Mouse (Mus musculus) liver, adult 2 months (tissue): ENCODE data around the gene Cacng6. TPM values are rescaled to one million over a fixed set of nuclear protein-coding genes. Genes with fewer than 3 reads are reported as not detected.

Experiments used
- DNase-seq: peaks from one replicate; pipeline ENCODE4 v3.0.0-alpha.2; 2011; ENCODE audit warnings: low read depth, low spot score; ENCODE audit errors: extremely low read depth
- H3K27ac ChIP-seq: fragments of 200-500 bp; replicated peaks from 2 replicates; pipeline ENCODE4 v1.5.1; 2012; ENCODE audit warnings: low read depth, mild to moderate bottlenecking, control low read depth, inconsistent platforms, low read length; ENCODE audit not compliant: insufficient read depth
- H3K27me3 ChIP-seq: fragments of 200-500 bp; 2 replicates; pipeline ENCODE4 v1.6.1; 2012; ENCODE audit warnings: mild to moderate bottlenecking, moderate library complexity, low read length, inconsistent platforms; ENCODE audit not compliant: control insufficient read depth, insufficient read depth
- H3K36me3 ChIP-seq: fragments of 200-500 bp; 2 replicates; pipeline ENCODE4 v1.6.1; 2012; ENCODE audit warnings: low read length, inconsistent platforms; ENCODE audit not compliant: control insufficient read depth, insufficient read depth
- H3K4me1 ChIP-seq: fragments of 200-500 bp; 2 replicates; pipeline ENCODE4 v1.6.1; 2011; ENCODE audit warnings: low read length; ENCODE audit not compliant: control insufficient read depth, insufficient read depth
- H3K4me3 ChIP-seq: fragments of 200-500 bp; 2 replicates; pipeline ENCODE4 v1.5.1; 2011; ENCODE audit warnings: low read depth, mild to moderate bottlenecking, control low read depth, low read length, moderate library complexity; ENCODE audit not compliant: insufficient read depth
- H3K79me2 ChIP-seq: fragments of 200-500 bp; 2 replicates; pipeline ENCODE4 v1.6.1; 2012; ENCODE audit warnings: inconsistent platforms, mild to moderate bottlenecking, low read length, moderate library complexity; ENCODE audit not compliant: control insufficient read depth, insufficient read depth
- H3K9ac ChIP-seq: fragments of 200-500 bp; 2 replicates; pipeline ENCODE4 v1.6.1; 2012; ENCODE audit warnings: low read depth, mild to moderate bottlenecking, control low read depth, inconsistent platforms, low read length
- CTCF ChIP-seq: fragments of 200-500 bp; IDR thresholded peaks from 2 replicates; pipeline ENCODE4 v1.5.1; 2011; ENCODE audit warnings: low read depth, low read length, control low read depth
- POLR2A ChIP-seq: fragments of 200-500 bp; IDR thresholded peaks from 2 replicates; pipeline ENCODE4 v1.6.1; 2011; ENCODE audit warnings: low read length, control low read depth; ENCODE audit not compliant: insufficient read depth; ENCODE audit errors: extremely low read depth
- WGBS: fragments of 180-500 bp; shearing (Covaris S2); methylation state at CpG from one replicate; pipeline ENCODE4 v1.1.7; 2018; 5-methylcytosine and 5-hydroxymethylcytosine counted together
- polyA plus RNA-seq: library from polyadenylated mRNA; depleted of rRNA; stranded (reverse); fragments of >200 nt; gene quantifications from 2 replicates; pipeline ENCODE4 v1.2.3, GENCODE M21; 2012; rRNA removed
- total RNA-seq: library from RNA; depleted of rRNA; stranded (reverse); fragments of >200 nt; gene quantifications from 2 replicates; pipeline ENCODE4 v1.2.3, GENCODE M21; 2014; rRNA removed

The Cacng6 gene
- total RNA-seq (0.18 TPM in 1 of 2 replicates, not detected in the other), polyA plus RNA-seq (not detected in 2 replicates)

DNA sequence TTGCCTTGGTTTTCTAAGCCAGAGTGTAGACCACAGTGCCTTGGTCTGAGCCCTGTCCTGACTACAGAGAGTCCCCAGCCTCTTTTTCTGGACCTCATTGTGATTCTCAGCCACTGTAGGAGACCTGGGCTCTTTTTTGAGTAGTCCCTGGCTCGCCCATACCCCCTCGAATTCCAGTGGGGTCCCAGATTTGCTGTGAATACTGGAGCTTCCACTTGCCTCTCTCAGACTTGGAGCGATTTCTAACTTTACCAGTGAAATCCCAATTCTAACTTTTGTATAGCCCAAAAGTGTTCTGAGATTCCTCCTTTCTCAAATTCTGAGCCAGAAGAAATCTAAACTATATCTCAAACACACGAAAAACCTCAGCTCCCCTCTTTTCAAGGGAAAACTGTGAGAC, at the start of gene Cacng6:
TSS of gene Cacng6 (plus strand) at position 301 of the 400 bp plus-strand sequence.
- TF ChIP-seq CTCF = no peak
- no peak for TF ChIP-seq POLR2A
- Histone ChIP-seq H3K4me1 (no peaks in the 10 kb centered on the region; the same call in 1 of the 2 replicates), H3K79me2 (no peaks in the 10 kb centered on the region), H3K36me3 (no peaks in the 10 kb centered on the region), H3K27ac (no peak within 1 kb of the TSS), H3K4me3 (no peak within 1 kb of the TSS), H3K27me3 (peaks cover 9% of the 10 kb centered on the region; the same call in 1 of the 2 replicates), H3K9ac (no peak within 1 kb of the TSS)
- DNase-seq = no peak
- 48% methylated on average over 4 of the region's 4 CpGs for WGBS

DNA sequence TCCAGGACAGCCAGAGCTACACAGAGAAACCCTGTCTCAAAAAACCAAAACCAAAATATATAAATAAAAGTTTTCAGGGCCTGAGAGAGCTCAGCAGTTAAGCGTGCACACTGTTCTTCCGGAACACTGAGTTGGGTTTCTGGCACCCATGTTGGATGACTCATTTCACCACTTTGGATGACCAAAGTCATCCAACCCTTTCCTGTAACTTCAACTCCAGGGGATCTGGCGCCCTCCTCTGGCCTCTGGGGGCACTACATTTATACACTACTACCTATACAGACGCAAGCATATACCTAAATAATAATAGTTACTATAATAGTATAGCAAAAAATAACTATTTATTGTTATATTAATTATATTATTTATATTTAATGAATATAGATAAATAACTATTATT, 47.2 kb upstream of the Cacng6 start:
- no peaks in the 10 kb centered on the region for H3K79me2 ChIP-seq
- no peaks in the 10 kb centered on the region for H3K4me1 ChIP-seq
- no peaks in the 10 kb centered on the region for H3K36me3 ChIP-seq
- H3K4me3 ChIP-seq = no peak overlapping the region
- H3K27me3 ChIP-seq = no peaks in the 10 kb centered on the region
- 52% methylated on average over 4 of the region's 4 CpGs for WGBS
- no peak overlapping the region for H3K9ac ChIP-seq
- DNase-seq = peak; percentile 9
- no peak overlapping the region for H3K27ac ChIP-seq
- TF ChIP-seq POLR2A (no peak), CTCF (peak; percentile 65)

- Histone ChIP-seq H3K36me3 (no peaks in the 10 kb centered on the region), H3K27me3 (no peaks in the 10 kb centered on the region), H3K27ac (no peak overlapping the region), H3K4me3 (no peak overlapping the region), H3K9ac (no peak overlapping the region), H3K79me2 (no peaks in the 10 kb centered on the region), H3K4me1 (no peaks in the 10 kb centered on the region)
- TF ChIP-seq POLR2A (no peak), CTCF (no peak)
- WGBS = 80% methylated on average over 9 of the region's 9 CpGs
- no peak for DNase-seq
These were observed 41.9 kb upstream of the Cacng6 start for GRCm38 (mm10) chr7:3382123-3382522.

DNA sequence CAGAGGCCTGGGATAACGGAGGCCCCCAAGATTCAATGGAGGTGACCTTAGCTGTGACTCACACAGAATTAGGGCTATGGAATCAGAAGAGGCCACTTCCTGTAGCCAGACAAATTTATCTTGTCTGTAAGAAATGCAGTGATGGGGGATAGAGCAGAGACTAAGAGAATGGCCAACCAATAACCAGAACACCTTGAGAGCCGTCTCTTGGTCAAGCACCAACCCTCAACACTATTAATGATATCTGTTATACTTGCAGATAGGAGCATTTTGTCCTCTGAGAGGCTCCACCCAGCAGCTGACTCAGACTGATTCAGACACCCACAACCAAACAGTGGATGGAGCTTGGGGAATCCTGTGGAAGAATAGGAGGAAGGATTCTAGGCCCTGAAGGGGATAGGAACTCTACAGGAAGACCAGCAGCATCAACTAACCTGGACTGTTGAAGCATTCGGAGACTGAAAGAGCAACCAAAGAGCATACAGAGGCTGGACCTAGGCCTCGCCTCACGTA, 39.1 kb upstream of the Cacng6 start:
- no peak overlapping the region for H3K4me3 ChIP-seq
- 88% methylated on average over 5 of the region's 5 CpGs for WGBS
- no peak for TF ChIP-seq CTCF
- no peak for TF ChIP-seq POLR2A
- no peak overlapping the region for H3K9ac ChIP-seq
- no peaks in the 10 kb centered on the region for H3K36me3 ChIP-seq
- no peak for DNase-seq
- H3K79me2 ChIP-seq = no peaks in the 10 kb centered on the region
- no peaks in the 10 kb centered on the region for H3K27me3 ChIP-seq
- no peak overlapping the region for H3K27ac ChIP-seq
- no peaks in the 10 kb centered on the region for H3K4me1 ChIP-seq

DNA sequence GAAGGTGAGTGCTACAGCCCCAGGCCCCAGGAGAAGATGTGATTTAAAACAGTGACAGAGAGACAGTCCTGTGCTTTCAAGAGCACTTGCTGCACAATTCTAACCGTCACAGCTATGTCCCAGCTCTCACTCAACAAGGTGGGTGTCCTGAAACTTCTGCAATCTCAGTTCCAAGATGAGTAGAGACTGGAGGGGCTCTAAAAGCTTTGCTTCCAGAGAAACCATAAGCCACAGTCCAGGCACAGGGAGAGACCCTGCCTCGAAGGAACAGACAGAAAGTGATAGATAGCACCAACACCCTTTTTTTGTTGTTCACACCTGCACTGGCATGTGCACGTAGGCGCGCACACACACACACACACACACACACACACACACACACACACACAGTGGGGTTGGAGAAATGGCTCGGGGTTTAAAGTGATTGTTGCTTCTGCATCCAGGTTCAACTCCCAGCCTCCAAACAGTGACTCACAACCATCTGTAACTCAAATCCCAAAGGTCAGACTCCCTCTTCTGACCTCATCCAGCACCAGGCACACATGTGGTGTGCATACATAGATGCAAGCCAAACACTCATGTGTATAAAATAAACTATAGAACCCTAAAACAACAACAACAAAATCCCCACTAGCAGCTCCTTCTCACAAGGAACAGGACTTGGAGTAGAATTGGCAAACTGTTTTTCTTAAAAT, 37.8 kb upstream of the Cacng6 start:
- no peaks in the 10 kb centered on the region; the same call in 1 of the 2 replicates for H3K27me3 ChIP-seq
- no peaks in the 10 kb centered on the region for H3K4me1 ChIP-seq
- no peaks in the 10 kb centered on the region for H3K36me3 ChIP-seq
- no peak overlapping the region for H3K9ac ChIP-seq
- no peak overlapping the region for H3K27ac ChIP-seq
- no peak for TF ChIP-seq CTCF
- no peak for TF ChIP-seq POLR2A
- no peak overlapping the region for H3K4me3 ChIP-seq
- no peak for DNase-seq
- no peaks in the 10 kb centered on the region for H3K79me2 ChIP-seq
- 80% methylated on average over 6 of the region's 6 CpGs for WGBS

DNA sequence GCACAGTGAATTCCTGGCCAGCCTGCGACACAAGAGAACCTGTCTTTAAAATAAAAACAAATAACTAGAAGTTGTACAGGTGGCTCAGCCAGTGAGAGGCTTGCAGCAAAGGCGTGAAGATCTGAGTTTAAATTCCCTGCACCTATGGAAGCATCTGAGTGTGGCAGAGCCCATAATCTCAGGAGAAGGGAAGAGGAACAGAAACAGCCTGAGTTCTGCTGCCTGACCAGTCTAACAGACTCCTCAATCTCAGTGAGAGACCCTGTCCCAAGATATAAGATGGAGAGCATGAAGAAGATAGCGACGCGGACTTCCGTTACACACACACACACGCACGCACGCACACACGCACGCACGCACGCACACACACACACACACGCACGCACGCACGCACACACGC, 36.2 kb upstream of the Cacng6 start:
- Histone ChIP-seq H3K4me1 (no peaks in the 10 kb centered on the region), H3K79me2 (no peaks in the 10 kb centered on the region), H3K4me3 (no peak overlapping the region), H3K36me3 (no peaks in the 10 kb centered on the region), H3K9ac (no peak overlapping the region), H3K27me3 (no peaks in the 10 kb centered on the region; the same call in 1 of the 2 replicates), H3K27ac (no peak overlapping the region)
- DNase-seq = no peak
- WGBS = 89% methylated on average over 18 of the region's 18 CpGs
- no peak for TF ChIP-seq POLR2A
